Mouse (Mus musculus): ENCODE data around the gene Tuba8.

The Tuba8 gene

GRCm38 (mm10) chr6:121210149-121210925, at the start of gene Tuba8:
Gene Tuba8 (plus strand): TSS chr6:121210696.
- peak; percentile 54 for DNase-seq

DNA sequence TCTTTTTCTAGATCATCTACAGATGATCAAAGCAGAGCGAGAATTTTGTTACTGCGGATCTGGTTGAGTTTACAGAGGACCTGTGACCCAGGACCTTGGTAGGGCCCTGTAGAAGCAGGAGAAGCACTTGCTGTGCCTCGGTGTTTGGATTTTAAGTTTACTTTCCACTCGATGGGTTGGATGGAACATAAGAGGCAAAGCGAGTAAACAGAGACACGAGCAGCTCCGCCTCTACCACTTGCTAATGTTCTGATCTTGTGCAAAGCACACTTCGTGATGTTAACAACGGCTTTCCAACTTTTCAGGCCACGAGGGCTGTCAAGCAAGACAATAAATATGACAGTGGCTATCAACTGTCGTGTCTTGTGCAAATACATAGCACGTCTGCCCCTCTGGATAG, 47.9 kb upstream of the Tuba8 start:
- no peak for DNase-seq

- DNase-seq, result no peak
Measured at GRCm38 (mm10) chr6:121166098-121166552, 44.4 kb upstream of the Tuba8 start.

- no peak for DNase-seq
Measured at GRCm38 (mm10) chr6:121167381-121167975, 43.0 kb upstream of the Tuba8 start.

GRCm38 (mm10) chr6:121171102-121171501, 39.4 kb upstream of the Tuba8 start:
- peak; percentile 33 for DNase-seq

DNA sequence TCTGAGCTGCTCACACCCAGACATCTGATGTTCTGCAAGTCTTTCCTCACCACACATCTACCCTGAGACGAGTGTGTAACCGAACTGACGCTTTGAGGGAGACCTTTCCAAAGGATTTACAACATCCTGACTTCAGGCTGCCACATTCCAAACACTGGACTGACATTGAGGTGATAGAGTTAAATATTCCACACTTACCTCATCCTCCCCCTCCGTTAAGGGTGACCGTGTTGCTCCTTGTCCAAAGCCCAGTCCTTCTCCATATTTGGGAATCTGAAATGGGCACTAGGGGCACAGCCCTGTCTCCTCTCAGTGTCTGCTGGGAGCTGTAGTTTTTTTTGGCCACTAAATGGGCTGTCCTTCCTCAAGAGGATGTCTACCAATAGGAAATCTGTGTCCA, 37.0 kb upstream of the Tuba8 start:
- DNase-seq, result no peak

- no peak for DNase-seq
Measured at GRCm38 (mm10) chr6:121174761-121175160, 35.7 kb upstream of the Tuba8 start.

DNA sequence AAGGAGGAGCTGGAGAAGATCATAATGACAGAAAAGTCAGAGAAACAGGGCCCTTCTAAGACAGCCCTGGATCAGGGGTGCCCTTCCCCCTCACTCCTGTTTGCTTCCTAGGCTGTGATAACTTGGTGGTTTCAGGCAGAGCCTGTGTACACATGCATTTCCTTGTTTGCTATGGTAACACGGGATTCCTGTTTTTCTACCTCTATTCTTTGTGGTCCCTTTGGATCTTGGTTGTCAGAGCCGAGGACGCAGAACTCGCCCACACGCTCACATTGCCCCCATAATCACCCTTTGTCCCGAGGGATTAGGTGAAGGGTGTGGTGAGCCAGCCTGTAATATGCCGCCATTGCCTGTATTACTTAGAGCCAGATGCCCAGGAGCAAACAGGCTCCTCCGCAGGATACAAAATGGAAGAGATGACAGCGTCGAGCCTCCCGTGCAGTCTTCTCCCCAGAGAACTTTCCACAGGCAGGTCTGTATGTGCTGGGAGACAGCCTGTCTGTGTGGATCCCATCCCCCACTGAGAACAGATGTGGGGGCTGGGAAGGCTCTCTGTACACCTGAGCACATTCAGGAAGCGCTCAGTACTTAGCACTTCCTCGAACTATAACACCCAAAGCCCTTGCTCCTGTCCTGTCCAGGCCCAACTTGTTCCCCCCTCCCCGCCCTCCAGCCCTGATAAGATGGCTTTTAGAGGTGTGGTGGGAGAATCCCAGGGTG, 34.3 kb upstream of the Tuba8 start:
- no peak for DNase-seq

DNA sequence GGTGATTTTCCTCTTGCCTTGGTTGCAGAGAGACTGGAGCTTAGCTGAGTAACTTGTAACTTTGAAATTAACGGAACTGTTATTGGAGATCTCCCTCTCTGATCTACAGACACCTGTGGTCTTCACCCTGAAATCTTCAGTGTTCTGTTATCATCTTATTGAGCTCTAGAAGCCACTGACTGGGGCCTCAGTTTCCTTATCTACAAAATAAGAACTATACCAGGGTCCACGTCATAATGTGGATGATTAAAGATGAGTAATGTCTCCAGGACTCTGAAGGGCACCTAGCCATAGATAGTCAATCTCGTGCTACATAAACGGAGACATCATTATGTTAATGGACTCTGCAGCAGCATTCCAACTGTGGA, 33.8 kb upstream of the Tuba8 start:
- no peak for DNase-seq

- no peak for DNase-seq
Measured at GRCm38 (mm10) chr6:121177118-121177708, 33.3 kb upstream of the Tuba8 start.

DNA sequence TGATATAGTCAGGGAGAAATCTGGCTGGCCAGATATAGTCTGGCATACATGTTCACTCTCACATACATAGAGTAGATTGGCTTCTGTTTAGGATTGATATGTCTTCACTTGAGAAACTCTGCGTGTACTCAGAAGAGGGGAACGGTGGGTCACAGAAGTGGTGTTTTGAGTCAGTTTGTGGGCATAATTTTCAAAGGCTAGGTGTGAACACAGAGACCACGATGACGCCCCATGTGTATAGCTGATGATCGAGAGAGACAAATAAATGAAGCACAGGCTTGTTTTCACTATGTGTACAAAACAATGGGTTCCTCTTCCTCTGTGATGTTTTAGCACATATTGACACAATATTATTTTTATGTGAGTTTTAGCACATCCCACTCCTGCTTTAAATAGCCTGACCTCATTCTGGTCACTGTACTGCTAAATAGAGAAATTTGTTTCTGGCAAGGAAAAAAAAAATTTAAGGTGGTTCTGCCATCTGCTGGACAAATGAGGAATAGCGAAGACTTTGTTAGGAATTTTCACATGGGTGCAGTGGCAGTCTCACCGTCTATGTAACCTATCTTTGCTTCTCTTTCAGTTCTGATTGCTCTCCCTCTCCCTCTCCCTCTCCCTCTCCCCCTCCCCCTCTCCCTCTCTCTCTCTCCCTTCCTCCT, 31.7 kb upstream of the Tuba8 start:
- DNase-seq, result peak; percentile 75

- no peak for DNase-seq
Measured at GRCm38 (mm10) chr6:121179846-121180245, 30.6 kb upstream of the Tuba8 start.

DNA sequence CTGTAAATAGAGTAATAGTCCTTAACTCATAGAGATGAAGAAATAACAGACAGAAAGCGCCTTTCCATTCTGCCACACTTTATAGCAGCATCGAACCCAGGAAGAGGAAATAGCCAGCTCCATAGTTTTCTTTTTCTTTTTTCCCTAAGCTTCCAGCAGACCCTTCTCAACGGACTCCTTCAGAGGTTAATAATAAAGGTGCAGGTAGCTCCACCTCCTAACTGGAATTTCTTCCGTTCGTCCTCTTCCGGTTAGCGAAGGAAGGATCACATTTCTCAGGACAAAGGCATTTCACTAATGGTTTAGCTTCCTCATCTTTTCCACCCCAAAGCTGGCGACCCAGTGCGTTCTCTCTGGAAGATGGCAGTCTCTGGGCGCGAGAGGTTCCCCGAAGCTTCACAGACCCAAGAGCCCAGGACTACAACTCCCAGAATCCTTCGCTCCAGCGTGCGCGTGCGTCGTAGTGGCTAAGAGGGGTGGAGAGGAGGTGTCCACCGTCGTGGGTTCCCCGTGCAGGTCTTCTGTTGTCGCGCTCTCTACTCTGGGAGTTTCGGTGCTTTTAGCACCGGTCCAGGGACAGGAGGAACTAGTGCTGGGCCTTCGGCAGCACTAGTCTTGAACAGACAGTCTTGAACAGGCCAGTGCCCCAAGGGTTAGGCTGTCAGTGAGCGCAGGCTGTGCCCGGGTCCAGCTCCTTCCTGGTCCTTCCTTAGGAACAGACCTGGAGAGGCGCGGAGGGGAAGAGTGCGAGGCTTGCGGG, 26.9 kb upstream of the Tuba8 start, which contains the start of gene Pex26:
Gene Pex26, plus strand, starts transcription at position 254 of the 760 bp plus-strand sequence.
- peak; percentile 91 for DNase-seq

GRCm38 (mm10) chr6:121184198-121185140, 26.0 kb upstream of the Tuba8 start:
- peak; percentile 59 for DNase-seq

GRCm38 (mm10) chr6:121185232-121185631, 25.3 kb upstream of the Tuba8 start:
- DNase-seq, result no peak

DNA sequence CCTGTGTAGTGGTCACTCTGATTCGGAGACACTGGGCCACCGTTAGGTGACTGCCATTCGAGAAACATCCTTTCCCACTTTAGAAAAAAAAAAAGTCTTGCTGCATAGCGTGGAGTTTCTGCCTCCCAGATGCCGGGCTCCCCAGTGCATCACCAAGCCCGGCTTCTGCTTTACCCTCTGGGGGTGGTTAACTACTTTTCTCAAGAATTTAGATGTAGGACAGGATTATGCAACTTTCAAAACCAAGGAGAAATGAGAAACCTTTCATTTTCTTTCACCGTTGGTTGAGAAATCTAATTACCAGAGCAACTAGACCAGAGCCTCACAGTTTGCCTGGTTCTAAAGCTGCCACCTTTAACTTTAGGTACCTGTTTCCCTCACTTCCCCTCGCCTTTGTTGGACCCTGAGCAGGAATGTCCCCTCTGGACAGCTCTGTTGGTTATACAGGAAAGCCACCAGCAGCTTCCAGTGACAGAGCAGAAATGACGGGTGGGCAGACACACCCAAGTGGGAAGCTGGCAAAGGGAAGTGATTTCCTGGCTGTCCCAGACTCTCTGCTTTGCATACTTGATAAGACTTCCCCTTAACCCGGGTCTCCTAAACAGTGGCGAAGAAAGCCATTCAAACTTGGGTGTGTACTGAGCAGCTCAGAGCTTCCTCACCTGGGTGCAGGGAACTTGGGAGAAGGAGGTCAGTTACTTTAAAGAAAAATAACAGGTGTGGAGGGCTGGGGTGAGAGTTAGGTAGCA, 19.1 kb upstream of the Tuba8 start:
- no peak for DNase-seq

DNA sequence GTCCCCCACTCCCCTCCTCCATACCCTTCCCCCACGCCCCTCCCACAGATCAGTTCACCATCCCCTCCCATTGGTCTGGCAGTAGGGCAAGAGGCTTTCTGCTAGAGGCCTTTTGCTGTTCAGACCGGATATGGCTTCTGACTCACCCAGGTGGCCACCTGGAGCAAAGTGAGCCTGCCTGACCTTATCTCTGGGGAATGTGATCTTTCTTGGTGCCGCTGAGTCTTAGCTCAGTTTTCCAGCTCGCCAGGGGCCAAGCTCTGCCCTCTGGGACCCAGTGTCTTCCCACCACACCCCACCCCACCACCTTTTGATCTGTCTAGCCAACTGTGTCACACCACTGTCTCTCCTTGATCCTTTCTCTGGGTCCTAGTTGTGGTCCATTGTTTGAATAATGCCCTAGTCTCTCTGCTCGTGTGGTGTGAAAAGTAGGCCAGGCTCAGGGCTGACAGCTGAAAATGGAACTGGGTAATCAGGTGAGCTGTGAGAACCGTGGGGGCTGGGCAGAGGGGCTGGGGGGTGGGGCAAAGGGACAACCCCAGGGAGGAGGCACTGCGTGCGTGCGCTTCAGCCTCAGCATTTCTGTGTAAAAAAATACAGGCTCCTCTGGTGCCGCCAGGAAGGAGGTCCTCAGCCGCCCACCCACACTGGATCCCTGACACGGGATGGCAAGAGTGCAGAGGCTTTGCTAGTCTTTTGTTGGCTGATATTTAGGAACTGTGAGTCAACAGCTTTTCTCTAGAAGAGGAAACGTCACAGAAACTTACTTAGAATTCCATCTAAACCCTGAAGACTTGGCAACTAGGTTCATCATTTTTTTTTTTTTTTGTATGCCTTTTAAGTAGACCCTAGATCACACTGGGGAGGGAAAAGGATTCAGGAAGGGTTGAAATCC, 16.2 kb upstream of the Tuba8 start:
- no peak for DNase-seq

DNA sequence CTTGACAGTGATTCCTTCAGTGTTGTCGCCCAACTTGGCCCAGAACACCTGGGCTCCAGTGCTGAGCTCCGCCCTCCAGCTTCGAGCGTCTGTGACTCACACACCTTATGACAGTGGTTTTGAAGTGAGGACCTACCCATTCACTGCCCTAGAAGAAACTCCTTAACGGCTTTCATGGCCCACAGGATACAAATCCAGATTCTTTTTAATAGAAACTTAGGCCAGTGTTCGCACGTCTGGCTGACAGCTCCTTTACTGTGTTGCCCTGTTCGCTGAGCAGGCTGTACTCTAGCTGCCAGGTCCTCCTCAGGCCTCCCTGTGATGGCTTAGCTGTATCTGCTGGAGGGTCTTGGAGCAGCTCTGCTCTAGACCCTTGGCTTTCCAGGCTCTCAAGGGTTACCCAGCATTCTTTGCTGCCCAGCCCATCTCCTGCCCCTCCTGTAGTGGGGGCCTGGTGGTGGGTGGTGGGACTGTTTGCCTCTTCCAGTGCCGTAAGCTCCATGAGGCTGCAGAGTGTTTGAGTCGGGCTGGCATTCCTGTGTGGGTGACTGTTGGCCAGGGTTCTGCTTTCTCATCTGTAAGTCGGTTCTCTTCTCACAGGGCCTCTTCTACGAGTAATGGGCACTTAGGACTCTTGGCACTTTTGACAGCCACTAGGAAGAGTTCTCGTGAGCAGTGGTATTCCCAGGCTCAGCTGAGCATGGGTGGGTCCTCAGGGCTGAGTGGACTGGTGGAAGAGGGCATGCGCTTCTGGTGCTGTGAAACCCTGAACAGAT, 15.4 kb upstream of the Tuba8 start:
- no peak for DNase-seq

All from lung, postnatal 14 days (tissue).